Mouse (Mus musculus) thymus, adult 2 months (tissue): ENCODE data around the gene Atxn1. TPM values are rescaled to one million over a fixed set of nuclear protein-coding genes. Genes with fewer than 3 reads are reported as not detected.

Experiments
- DNase-seq: peaks from one replicate; pipeline ENCODE4 v3.0.0; 2021
- H3K27ac ChIP-seq: fragments of 200-500 bp; 2 replicates; pipeline ENCODE4 v1.5.1; 2012; ENCODE audit warnings: low read length, control low read depth; ENCODE audit not compliant: control insufficient read depth, insufficient read depth
- H3K27me3 ChIP-seq: fragments of 200-500 bp; 2 replicates; pipeline ENCODE4 v1.6.1; 2012; ENCODE audit warnings: mild to moderate bottlenecking, low read length, moderate library complexity, mixed read lengths; ENCODE audit not compliant: control insufficient read depth, insufficient read depth
- H3K36me3 ChIP-seq: fragments of 200-500 bp; 2 replicates; pipeline ENCODE4 v1.6.1; 2012; ENCODE audit warnings: mild to moderate bottlenecking, low read length, moderate library complexity; ENCODE audit not compliant: control insufficient read depth, insufficient read depth
- H3K4me1 ChIP-seq: fragments of 200-500 bp; replicated peaks from 2 replicates; pipeline ENCODE4 v1.6.1; 2012; ENCODE audit warnings: low read length; ENCODE audit not compliant: control insufficient read depth, insufficient read depth
- H3K4me3 ChIP-seq: fragments of 200-500 bp; 2 replicates; pipeline ENCODE4 v1.5.1; 2012; ENCODE audit warnings: mild to moderate bottlenecking, low read length, control low read depth, moderate library complexity; ENCODE audit not compliant: control insufficient read depth, insufficient read depth
- CTCF ChIP-seq: fragments of 200-500 bp; IDR thresholded peaks from 2 replicates; pipeline ENCODE4 v1.5.1; 2012; ENCODE audit warnings: mild to moderate bottlenecking, control low read depth, low read length, moderate library complexity, borderline replicate concordance; ENCODE audit not compliant: control insufficient read depth, poor library complexity, insufficient read depth; ENCODE audit errors: extremely low read depth
- POLR2A ChIP-seq: fragments of 200-500 bp; IDR thresholded peaks from 2 replicates; pipeline ENCODE4 v1.6.1; 2012; ENCODE audit warnings: mild to moderate bottlenecking, low read length, control low read depth, moderate library complexity; ENCODE audit not compliant: control insufficient read depth, poor library complexity, insufficient read depth; ENCODE audit errors: extremely low read depth
- WGBS: fragments of 180-500 bp; shearing (Covaris S2); methylation state at CpG from one replicate; pipeline ENCODE4 v1.1.7; 2018; 5-methylcytosine and 5-hydroxymethylcytosine counted together
- polyA plus RNA-seq: library from polyadenylated mRNA; depleted of rRNA; stranded (reverse); fragments of >200 nt; gene quantifications from 2 replicates; pipeline ENCODE4 v1.2.3, GENCODE M21; 2012

Atxn1 gene
- polyA plus RNA-seq, 1 experiment, result 13.5 TPM

GRCm38 (mm10) chr13:45872041-45872746 is 92.6 kb downstream of the Atxn1 start:
- Histone ChIP-seq H3K36me3 (no peaks in the 10 kb centered on the region), H3K27me3 (no peaks in the 10 kb centered on the region), H3K4me3 (peak overlapping the region; percentile 66), H3K4me1 (peaks cover 42% of the 10 kb centered on the region), H3K27ac (peak overlapping the region; percentile 98)
- no peak for TF ChIP-seq CTCF
- TF ChIP-seq POLR2A, result no peak
- 4% methylated on average over 14 of the region's 14 CpGs for WGBS
- DNase-seq, result peak; percentile 49

GRCm38 (mm10) chr13:45871554-45871953 is 93.3 kb downstream of the Atxn1 start:
- Histone ChIP-seq H3K27me3 (no peaks in the 10 kb centered on the region), H3K4me3 (peak overlapping the region; percentile 66), H3K27ac (peak overlapping the region; percentile 98), H3K4me1 (peaks cover 40% of the 10 kb centered on the region), H3K36me3 (no peaks in the 10 kb centered on the region)
- 6% methylated on average over 7 of the region's 7 CpGs for WGBS
- DNase-seq, result peak; percentile 39
- TF ChIP-seq POLR2A, result no peak
- TF ChIP-seq CTCF, result no peak

DNA sequence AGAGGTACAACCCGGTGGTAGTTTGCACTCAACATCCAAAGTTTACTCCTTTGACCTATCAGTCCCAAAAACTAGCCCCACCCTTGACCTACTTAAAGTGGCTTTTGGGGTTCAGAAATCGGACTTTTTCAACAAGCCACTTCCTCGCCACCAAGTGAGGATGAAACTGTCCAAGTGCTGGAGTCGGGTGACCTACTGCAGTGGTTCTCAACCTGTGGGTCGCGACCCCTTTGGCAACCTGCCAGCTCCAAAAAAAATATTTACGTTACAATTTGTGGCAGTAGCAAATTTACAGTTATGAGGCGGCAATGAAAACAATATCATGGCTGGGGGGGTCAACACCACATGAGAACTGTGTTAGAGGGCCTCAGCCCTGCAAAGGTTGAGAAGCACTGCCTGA is 95.9 kb downstream of the Atxn1 start:
- Histone ChIP-seq H3K4me3 (no peak overlapping the region), H3K27ac (no peak overlapping the region), H3K27me3 (no peaks in the 10 kb centered on the region), H3K36me3 (no peaks in the 10 kb centered on the region), H3K4me1 (peaks cover 24% of the 10 kb centered on the region)
- no peak for DNase-seq
- TF ChIP-seq POLR2A (no peak), CTCF (no peak)
- 70% methylated on average over 8 of the region's 8 CpGs for WGBS

DNA sequence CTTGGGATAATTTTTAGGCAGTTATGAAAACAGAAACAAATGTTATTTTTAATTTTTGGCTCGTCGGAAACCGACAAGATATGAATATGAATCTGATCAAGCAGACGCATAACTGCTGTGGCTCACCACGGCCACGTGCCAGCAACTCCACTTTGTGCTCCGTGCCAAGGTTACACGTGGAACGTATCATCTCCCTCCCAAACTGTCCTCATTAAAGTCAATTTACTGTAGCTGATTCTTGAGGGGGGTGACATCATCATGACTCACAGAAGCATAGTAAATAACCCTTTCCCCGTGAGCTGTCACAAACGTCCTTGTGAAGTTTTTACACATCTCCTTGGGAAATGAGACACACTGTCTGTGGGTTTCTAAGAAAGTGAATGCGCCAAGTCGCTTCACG is 97.5 kb downstream of the Atxn1 start:
- no peak overlapping the region for H3K27ac ChIP-seq
- no peaks in the 10 kb centered on the region for H3K27me3 ChIP-seq
- WGBS, result 42% methylated on average over 14 of the region's 14 CpGs
- TF ChIP-seq POLR2A (no peak), CTCF (no peak)
- H3K36me3 ChIP-seq, result no peaks in the 10 kb centered on the region
- no peak for DNase-seq
- no peak overlapping the region for H3K4me3 ChIP-seq
- H3K4me1 ChIP-seq, result peaks cover 21% of the 10 kb centered on the region

- H3K27ac ChIP-seq, result no peak overlapping the region
- WGBS, result 85% methylated on average over 8 of the region's 8 CpGs
- no peaks in the 10 kb centered on the region for H3K36me3 ChIP-seq
- TF ChIP-seq POLR2A, result no peak
- TF ChIP-seq CTCF, result no peak
- H3K27me3 ChIP-seq, result no peaks in the 10 kb centered on the region
- peaks cover 19% of the 10 kb centered on the region for H3K4me1 ChIP-seq
- no peak overlapping the region for H3K4me3 ChIP-seq
- DNase-seq, result no peak
These were observed 98.1 kb downstream of the Atxn1 start for GRCm38 (mm10) chr13:45866615-45867245.

GRCm38 (mm10) chr13:45865620-45866019 is 99.2 kb downstream of the Atxn1 start:
- 91% methylated on average over 10 of the region's 10 CpGs for WGBS
- Histone ChIP-seq H3K27me3 (no peaks in the 10 kb centered on the region), H3K4me1 (peaks cover 19% of the 10 kb centered on the region), H3K36me3 (no peaks in the 10 kb centered on the region), H3K4me3 (no peak overlapping the region), H3K27ac (no peak overlapping the region)
- no peak for DNase-seq
- no peak for TF ChIP-seq POLR2A
- no peak for TF ChIP-seq CTCF

GRCm38 (mm10) chr13:45863779-45864178 is 101.0 kb downstream of the Atxn1 start:
- H3K4me1 ChIP-seq, result peaks cover 17% of the 10 kb centered on the region
- no peak for TF ChIP-seq CTCF
- no peak for TF ChIP-seq POLR2A

More at GRCm38 (mm10) chr13:45863779-45864178, 101.0 kb downstream of the Atxn1 start:
- Histone ChIP-seq H3K4me3 (no peak overlapping the region), H3K36me3 (no peaks in the 10 kb centered on the region), H3K27ac (no peak overlapping the region), H3K27me3 (no peaks in the 10 kb centered on the region)
- 66% methylated on average over 8 of the region's 8 CpGs for WGBS
- no peak for DNase-seq
